Mouse (Mus musculus): ENCODE data around the gene Sephs2. TPM values are rescaled to one million over a fixed set of nuclear protein-coding genes. Genes with fewer than 3 reads are reported as not detected.

Sephs2 gene
- 99.1 and 102 TPM in 2 replicates for total RNA-seq (2017)

DNA sequence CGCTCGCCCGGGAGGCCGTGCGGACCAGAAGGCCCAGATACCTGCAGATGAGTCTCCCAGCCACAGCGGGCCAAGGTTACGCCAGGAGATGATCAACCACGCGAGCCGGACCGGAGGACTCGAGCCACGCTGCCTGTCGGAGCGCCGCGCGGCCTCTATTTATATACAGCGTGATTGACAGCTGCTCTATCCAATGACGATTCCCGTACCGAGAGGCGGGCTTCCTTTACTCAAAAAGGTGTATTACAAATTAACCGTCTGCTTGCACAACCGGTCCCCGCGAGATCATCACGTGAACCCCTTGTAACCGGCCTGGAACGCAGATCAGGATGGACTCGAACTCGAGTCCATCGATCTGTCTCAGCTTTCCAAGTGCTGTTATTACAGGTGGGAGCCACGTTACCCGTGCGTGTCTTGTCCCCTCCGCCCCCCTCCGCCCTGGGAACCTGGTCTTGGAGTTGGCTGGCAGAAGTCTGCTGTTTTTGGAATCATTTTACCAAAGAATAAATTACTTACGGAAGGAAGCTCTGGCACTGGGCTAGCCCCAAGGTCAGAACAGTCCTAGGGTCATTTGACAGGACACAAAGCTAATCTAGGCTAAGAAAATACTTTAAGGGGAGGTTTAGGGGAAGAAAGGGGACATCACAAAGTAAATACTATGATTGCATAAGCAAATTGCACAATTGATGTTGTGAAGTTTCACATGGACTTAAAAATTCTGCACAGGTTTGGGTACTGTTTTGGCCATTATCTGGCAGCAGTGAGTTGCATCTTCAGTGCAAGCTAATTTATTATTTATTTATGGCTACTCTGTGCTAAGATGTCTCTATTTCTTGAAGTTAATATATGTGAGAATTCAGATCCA, at the start of gene Sephs2:
Gene Sephs2 (minus strand): TSS at position 131 of the 865 bp plus-strand sequence.
- ATAC-seq (replicated peaks; ENCODE audit: low read depth, poor library complexity, severe bottlenecking): peak; percentile 83

DNA sequence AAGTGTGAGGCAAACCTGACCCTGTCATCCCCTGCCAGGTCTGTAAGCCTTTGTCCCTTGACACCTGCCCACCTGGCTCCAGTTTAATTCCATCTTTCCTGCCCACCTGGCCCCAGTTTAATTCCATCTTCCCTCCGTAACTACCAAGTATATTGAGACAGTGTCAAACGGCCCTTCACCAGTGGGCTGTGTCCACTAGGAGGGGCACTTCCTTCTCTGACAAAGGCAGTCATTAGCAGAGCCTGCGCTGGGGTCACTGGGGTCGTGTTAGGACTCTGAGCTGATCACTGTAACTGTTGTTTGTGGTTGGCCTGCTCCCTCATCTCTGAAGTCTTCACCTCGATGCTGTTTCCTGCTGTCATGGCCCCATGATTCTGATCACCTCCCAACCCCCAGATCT, 48.2 kb upstream of the Sephs2 start:
- peak; percentile 60; the same call in 1 of the 2 replicates for ATAC-seq (replicated peaks; ENCODE audit: low read depth, poor library complexity, severe bottlenecking)

GRCm38 (mm10) chr7:127321106-127321505, 47.3 kb upstream of the Sephs2 start:
- no peak for ATAC-seq (replicated peaks; ENCODE audit: low read depth, poor library complexity, severe bottlenecking)

DNA sequence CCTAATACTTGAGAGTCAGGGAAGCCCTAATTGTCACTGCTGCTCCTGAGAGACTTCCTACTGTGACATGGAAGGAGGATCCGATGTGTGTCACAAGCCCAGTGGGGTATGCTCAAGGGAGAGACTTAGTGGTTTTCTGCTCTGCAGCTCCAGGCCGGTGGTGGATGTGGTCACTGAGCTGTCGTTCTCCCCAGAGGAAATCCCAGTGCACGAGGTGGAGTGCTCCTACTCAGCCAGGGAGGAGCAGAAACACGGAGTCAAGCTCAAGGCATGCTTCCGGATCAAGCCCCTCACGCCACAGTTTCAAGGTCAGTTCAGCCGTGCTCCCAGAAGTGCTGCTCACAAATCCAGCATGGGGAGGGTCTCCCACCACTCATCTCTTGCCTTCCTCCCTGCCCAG, 40.1 kb upstream of the Sephs2 start:
- peak; percentile 47; the same call in 1 of the 2 replicates for ATAC-seq (replicated peaks; ENCODE audit: low read depth, poor library complexity, severe bottlenecking)

- no peak for ATAC-seq (replicated peaks; ENCODE audit: low read depth, poor library complexity, severe bottlenecking)
Measured at GRCm38 (mm10) chr7:127309951-127310350, 36.1 kb upstream of the Sephs2 start.

DNA sequence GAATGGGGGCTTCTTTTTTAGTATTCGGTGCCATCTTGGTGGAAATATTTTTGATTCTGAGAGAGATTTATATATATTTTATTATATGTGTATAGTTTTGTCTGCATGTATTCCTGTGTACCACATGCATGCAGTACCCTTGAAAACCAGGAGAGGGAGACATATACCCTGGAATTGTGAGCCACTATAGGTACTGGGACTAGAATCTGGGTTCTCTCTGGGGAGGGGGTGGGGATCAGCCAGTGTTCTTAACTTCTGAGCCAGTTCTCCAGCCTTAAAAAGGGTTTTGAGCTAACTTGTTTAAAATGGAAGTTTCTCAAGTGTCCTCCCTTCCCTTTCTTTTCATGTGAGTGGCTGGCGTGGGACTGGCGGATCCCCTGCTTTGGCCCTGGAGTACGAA, 35.0 kb upstream of the Sephs2 start:
- peak; percentile 85 for ATAC-seq (replicated peaks; ENCODE audit: low read depth, poor library complexity, severe bottlenecking)

GRCm38 (mm10) chr7:127308431-127308830, 34.6 kb upstream of the Sephs2 start:
- ATAC-seq (replicated peaks; ENCODE audit: low read depth, poor library complexity, severe bottlenecking): no peak

- ATAC-seq (replicated peaks; ENCODE audit: low read depth, poor library complexity, severe bottlenecking): no peak
Measured at GRCm38 (mm10) chr7:127297586-127298193, 23.8 kb upstream of the Sephs2 start.

DNA sequence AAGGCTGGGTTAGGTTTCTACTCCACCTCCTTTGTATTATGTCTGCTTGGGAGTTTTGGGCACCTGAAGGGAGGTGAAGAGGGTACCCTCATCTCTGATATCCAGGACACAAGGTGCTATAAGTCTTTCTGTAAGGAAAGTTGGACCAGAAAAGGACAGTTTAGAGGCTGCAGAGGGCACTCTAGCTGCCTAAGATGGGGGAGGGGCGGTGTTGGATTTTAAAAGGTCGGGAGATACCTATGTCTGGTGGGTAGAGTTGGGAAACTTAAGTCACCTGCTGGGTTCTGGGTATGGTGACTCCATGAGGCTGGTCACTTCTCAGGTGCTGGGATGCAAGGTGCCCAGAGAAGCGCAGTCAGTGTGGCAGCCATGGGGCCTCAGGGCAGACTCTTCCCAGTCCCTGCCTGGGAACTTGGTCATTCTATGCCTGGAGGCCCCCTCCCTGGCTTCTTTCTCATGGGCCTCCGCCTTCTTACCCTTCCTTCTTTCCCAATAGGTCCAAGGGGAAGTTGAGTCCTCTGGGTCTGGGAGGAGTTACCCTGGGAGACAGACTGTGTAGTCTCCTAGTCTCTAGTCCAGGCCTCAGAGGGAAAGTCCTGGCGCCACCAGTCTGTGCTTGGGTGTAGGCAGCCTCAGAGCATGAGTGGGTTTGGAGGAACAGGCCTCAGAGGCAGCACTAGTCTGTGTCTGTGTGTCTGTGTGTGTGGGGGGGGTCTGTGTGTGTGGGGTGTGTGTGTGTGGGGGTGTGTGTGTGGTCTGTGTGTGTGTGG, 23.1 kb upstream of the Sephs2 start:
- ATAC-seq (replicated peaks; ENCODE audit: low read depth, poor library complexity, severe bottlenecking): peak; percentile 21; the same call in 1 of the 2 replicates

DNA sequence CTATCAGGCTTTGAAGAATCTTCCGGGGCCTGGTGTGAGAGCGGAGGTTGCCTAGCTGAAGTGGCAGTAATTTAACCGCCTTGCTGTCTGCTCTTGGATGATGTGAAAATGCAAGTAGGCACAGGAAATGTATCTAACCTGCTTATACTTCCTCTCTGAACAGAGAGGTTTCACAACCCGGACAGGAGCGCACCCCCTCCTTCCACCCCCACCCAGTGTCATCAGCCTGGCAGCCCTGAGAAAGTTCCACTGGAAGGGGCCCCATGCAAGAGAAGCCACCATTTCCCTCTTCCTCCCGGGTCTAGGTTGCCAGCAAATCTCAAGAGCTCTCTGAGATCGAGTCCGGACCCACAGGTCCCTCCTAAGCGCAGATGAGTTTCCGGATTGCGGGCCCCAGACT, 22.2 kb upstream of the Sephs2 start, which contains the start of gene Itgal:
Gene Itgal (plus strand): TSS at position 163 of the 400 bp plus-strand sequence.
- peak; percentile 92 for ATAC-seq (replicated peaks; ENCODE audit: low read depth, poor library complexity, severe bottlenecking)

DNA sequence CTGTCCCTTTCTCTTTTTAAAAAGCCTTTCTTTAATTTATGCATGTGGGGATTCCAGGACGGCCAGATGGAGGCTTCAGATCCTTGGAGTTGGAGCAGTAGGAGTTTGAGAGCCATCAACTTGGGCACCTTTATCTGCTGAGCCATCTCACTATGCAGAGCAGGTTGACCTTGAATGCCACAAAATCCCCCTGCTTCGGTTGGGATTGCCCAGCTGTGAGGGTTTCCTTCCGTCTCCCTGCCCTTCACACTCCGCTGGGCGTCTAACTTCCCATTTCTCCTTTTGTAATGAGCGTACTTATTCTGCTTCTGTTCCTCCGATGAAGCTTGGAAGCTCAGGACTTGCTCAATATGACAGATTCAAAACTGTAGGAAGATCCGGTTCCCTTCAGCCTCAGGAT, 16.3 kb upstream of the Sephs2 start:
- ATAC-seq (replicated peaks; ENCODE audit: low read depth, poor library complexity, severe bottlenecking): peak; percentile 56

GRCm38 (mm10) chr7:127289306-127289705, 15.5 kb upstream of the Sephs2 start:
- 0 out of 2 replicates have a peak, but pooled peaks have one; percentile 43 for ATAC-seq (replicated peaks; ENCODE audit: low read depth, poor library complexity, severe bottlenecking)

DNA sequence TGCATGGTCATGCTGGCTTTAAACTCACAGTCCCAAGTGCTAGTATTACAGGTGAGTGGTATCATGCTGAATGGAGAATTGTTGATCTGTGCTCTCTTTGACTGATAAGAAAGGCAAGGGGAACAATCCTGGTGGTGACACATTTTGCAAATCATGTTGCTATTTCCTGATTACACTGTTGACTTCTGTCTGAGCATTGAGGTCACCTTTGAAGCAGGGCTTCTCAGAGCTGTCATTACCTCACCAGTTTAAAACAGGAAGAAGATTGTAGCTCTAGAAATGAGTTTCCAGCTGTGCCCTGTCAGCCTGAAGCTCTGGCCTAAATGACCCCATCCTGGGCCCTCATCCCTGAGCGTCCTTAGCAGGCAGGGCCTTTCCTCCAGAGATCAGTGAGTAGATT, 14.1 kb upstream of the Sephs2 start:
- peak; percentile 19; the same call in 1 of the 2 replicates for ATAC-seq (replicated peaks; ENCODE audit: low read depth, poor library complexity, severe bottlenecking)

DNA sequence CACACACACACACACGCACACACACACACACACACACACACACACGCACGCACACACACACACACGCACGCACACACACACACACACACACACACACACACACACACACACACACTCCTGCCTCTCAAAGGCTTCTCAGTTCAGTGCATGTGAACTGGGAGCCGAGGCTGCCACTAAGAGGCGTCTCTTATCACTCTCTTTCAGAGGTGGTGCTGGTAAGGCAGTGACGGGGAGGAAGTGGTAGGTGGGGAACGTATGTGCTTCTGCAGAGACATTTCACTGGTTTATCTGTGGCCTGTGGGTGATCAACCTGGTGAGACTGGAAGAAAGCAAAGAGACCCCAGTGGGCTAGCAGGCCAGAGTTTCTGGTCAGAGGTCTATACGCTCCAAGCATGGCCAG, 11.3 kb upstream of the Sephs2 start:
- peak; percentile 79 for ATAC-seq (replicated peaks; ENCODE audit: low read depth, poor library complexity, severe bottlenecking)

DNA sequence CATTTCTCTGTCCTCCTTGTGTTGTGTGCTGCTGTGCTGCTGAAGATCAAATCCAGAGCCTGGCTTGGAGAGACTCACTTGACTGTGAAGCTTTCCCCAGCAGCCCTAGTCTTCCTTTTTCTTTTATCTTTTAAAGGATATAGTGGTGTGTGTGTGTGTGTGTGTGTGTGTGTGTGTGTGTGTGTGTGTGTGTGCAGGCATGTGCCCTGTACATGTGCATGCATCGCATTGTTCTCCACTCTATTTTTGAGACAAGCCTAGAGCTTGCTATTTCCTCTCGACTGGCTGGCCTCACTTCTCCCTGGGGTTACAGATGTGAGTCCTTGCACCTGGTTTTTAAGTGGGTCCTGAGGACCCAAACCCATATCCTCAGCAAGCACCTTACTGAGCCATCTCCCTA, 8.3 kb upstream of the Sephs2 start:
- ATAC-seq (replicated peaks; ENCODE audit: low read depth, poor library complexity, severe bottlenecking): no peak

DNA sequence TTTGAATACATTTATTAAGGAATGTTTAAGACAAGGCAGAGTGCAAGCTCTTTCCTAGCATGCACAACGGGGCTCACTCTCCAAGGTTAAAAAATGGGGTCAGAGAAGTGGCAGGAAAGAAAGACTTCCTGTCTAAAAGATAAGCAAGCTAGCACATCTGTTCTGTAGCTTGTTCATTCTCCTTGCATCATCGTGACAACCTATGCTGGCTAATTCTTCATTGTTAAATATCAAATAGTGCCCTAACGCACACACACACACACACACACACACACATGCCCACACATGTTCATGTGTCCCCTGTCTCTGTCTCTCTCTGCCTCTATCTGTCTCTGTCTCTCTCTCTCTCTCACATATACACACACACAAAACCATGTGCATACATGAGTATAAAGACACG, 7.3 kb upstream of the Sephs2 start:
- peak; percentile 61 for ATAC-seq (replicated peaks; ENCODE audit: low read depth, poor library complexity, severe bottlenecking)

GRCm38 (mm10) chr7:127280092-127280491, 6.2 kb upstream of the Sephs2 start:
- ATAC-seq (replicated peaks; ENCODE audit: low read depth, poor library complexity, severe bottlenecking): no peak

GRCm38 (mm10) chr7:127278311-127278710, 4.5 kb upstream of the Sephs2 start:
- peak; percentile 45 for ATAC-seq (replicated peaks; ENCODE audit: low read depth, poor library complexity, severe bottlenecking)

DNA sequence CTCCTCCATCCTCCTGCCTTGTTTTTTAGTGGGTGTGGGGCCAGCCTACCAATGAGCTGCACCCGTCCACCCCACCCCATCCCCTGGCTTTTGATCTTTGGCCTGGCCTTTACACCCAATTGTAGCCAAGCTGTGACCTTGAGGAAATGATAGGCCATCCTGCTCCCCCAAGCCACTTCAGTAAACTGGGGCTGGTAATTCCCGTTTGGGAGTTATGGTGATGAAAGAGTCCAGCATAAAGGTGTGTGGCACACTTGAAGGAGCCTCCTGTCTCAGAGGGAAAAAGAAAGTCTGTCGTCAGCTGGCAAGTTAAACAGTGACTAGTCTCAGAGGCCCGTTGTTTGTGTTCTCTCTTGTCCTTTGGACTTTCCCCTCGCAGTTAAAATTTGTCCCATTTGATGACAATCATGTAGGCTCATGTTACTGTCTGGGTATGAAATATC, 2.7 kb upstream of the Sephs2 start:
- ATAC-seq (replicated peaks; ENCODE audit: low read depth, poor library complexity, severe bottlenecking): no peak

Data from common myeloid progenitor, adult 5-6 weeks (primary cell).